Mouse (Mus musculus) olfactory bulb, adult 2 months (tissue): ENCODE results near the gene Spock1.

Source experiments
- CTCF ChIP-seq: fragments of 200-500 bp; IDR thresholded peaks from 2 replicates; pipeline ENCODE4 v1.5.1; 2012; ENCODE audit warnings: low read depth, mild to moderate bottlenecking, low read length, moderate library complexity; ENCODE audit not compliant: insufficient read depth
- POLR2A ChIP-seq: fragments of 200-500 bp; IDR thresholded peaks from 2 replicates; pipeline ENCODE4 v1.6.1; 2012; ENCODE audit warnings: mild to moderate bottlenecking, low read depth, low read length, moderate library complexity; ENCODE audit not compliant: insufficient read depth

- TF ChIP-seq CTCF (no peak), POLR2A (no peak)
These were observed 77.2 kb downstream of the Spock1 start for GRCm38 (mm10) chr13:57830896-57831295.
